ENCODE assay signal across 23 mouse cellular contexts in genomic region chr5:36203421-36203820, GRCm38 (mm10). TPM values are rescaled to one million over a fixed set of nuclear protein-coding genes. Genes with fewer than 3 reads are reported as not detected.
DNase-seq lines count a peak whose midpoint lies in the region; ATAC-seq lines count a peak whose summit lies in the region.
"Had no signal": no experiment of that assay in that cellular context is flagged by ENCODE, and none has a peak within 500 bp of the region (broad histone marks: within the 10 kb centered on the region; RNA-seq: fewer than 3 reads in every experiment).

No protein-coding gene starts in this region.

- 68% methylated on average over 5 of the region's 5 CpGs for WGBS in stomach, embryonic 14.5 days

- no peak overlapping the region for H3K4me3 ChIP-seq in stomach, embryonic 14.5 days (ENCODE audit: low read depth, low read length)
- H3K4me3 ChIP-seq: heart, adult 2 months; hindbrain, embryonic 10.5 days; midbrain, embryonic 12.5 days; myocyte; neural tube, embryonic 15.5 days had no signal

- no peak for ATAC-seq in stomach, embryonic 14.5 days (ENCODE audit: insufficient number of reproducible peaks, insufficient read depth, low FRiP score, low read depth)
- no peak for ATAC-seq in megakaryocyte-erythroid progenitor cell, adult 5-6 weeks (replicated peaks; ENCODE audit: low FRiP score, low TSS enrichment, poor library complexity, severe bottlenecking)
- ATAC-seq: inflammation-experienced regulatory T-cells, adult 6 months; liver, postnatal 0 days had no signal

- no peaks in the 10 kb centered on the region for H3K4me1 ChIP-seq in stomach, embryonic 14.5 days (ENCODE audit: control insufficient read depth, insufficient read depth, low read length)
- H3K4me1 ChIP-seq: midbrain, embryonic 12.5 days; neural tube, embryonic 15.5 days had no signal

- no peaks in the 10 kb centered on the region for H3K9me3 ChIP-seq in stomach, embryonic 14.5 days (ENCODE audit: control insufficient read depth, low read depth, low read length)
- H3K9me3 ChIP-seq: hindbrain, embryonic 10.5 days; midbrain, embryonic 12.5 days; neural tube, embryonic 15.5 days had no signal

- no peak overlapping the region for H3K9ac ChIP-seq in stomach, embryonic 14.5 days (replicated peaks; ENCODE audit: low read depth, low read length)
- H3K9ac ChIP-seq: liver, postnatal 0 days; midbrain, embryonic 12.5 days; neural tube, embryonic 15.5 days had no signal

- DNase-seq in gastrocnemius, adult 18-20 months (ENCODE audit: low spot score): peak; percentile 29
- no peak for DNase-seq in gastrocnemius, postnatal 4 days (ENCODE audit: low spot score in 2 of 2)
- peak; percentile 89 for DNase-seq in layer of hippocampus, adult 9-11 months
- no peak for DNase-seq in layer of hippocampus, postnatal 25 days (ENCODE audit: extremely low spot score in 1 of 2, low spot score in 1 of 2)
- DNase-seq in brain, adult 2 months (ENCODE audit: low read depth, low spot score): peak; percentile 92
- DNase-seq: adrenal gland, postnatal 36 days; cerebellum, postnatal 36 days; kidney, adult 8-10 months; kidney, postnatal 25 days; liver; liver, postnatal 0 days; lung, postnatal 14 days; right cerebral cortex, postnatal 4 days had no signal

- H3K36me3 ChIP-seq in stomach, embryonic 14.5 days (ENCODE audit: control insufficient read depth, insufficient read depth, low read length): no peaks in the 10 kb centered on the region
- H3K36me3 ChIP-seq: hindbrain, embryonic 10.5 days; midbrain, embryonic 12.5 days; neural tube, embryonic 15.5 days had no signal

- no peaks in the 10 kb centered on the region for H3K27me3 ChIP-seq in stomach, embryonic 14.5 days (ENCODE audit: control insufficient read depth, insufficient read depth, low read length)
- H3K27me3 ChIP-seq: midbrain, embryonic 12.5 days; neural tube, embryonic 15.5 days had no signal

- no peak overlapping the region for H3K4me2 ChIP-seq in stomach, embryonic 14.5 days (replicated peaks; ENCODE audit: low read depth, low read length)
- H3K4me2 ChIP-seq: midbrain, embryonic 12.5 days; neural tube, embryonic 15.5 days had no signal

- H3K27ac ChIP-seq in stomach, embryonic 14.5 days (ENCODE audit: low read length): peak overlapping the region; percentile 55; the same call in 1 of the 2 replicates
- H3K27ac ChIP-seq: heart, adult 2 months; hindbrain, embryonic 10.5 days; midbrain, embryonic 12.5 days; neural tube, embryonic 15.5 days had no signal

RNA-seq across cellular contexts. Expression of gene Psapl1, which starts 0.4 kb away (rescaled TPM):
- total RNA-seq in gastrocnemius, adult 18-20 months (2021): under 1 TPM in 1 of 2 experiments, not detected in 1; 0.09 TPM
- under 1 TPM in 1 of 2 experiments, not detected in 1; 0.13 TPM for total RNA-seq in gastrocnemius, postnatal 4 days (2021)
- total RNA-seq in layer of hippocampus, postnatal 25 days (2021): not detected
- 2.4 and 3.3 TPM in 2 replicates for polyA plus RNA-seq in stomach, embryonic 14.5 days (2014; fragmentation: Nextera tagmentation; extraction: Ambion mirVana)
- not detected in 2 replicates for total RNA-seq in megakaryocyte-erythroid progenitor cell, adult 5-6 weeks (2014; fragmentation: Nextera tagmentation)
- not detected in 2 replicates for total RNA-seq in megakaryocyte-erythroid progenitor cell, adult 5-6 weeks (2017)
- total RNA-seq: adrenal gland, postnatal 36 days; ES-E14; heart, adult 2 months; left cerebral cortex, postnatal 14 days had no signal
- polyA plus RNA-seq: hindbrain, embryonic 10.5 days; inflammation-experienced regulatory T-cells, adult 6 months; liver, postnatal 0 days; neural tube, embryonic 15.5 days had no signal

Comparison
In these comparisons a context has a peak if more than half of its experiments do, and no peak if none do; other contexts are left out.
1. DNase-seq: peak in gastrocnemius, adult 18-20 months (single experiment), layer of hippocampus, adult 9-11 months (single experiment) and brain, adult 2 months (single experiment); none in gastrocnemius, postnatal 4 days (0 of 2) and layer of hippocampus, postnatal 25 days (0 of 2).